Comparison of ENCODE assay signal across 9 mouse cellular contexts in genomic region chr2:43722446-43723103, GRCm38 (mm10). TPM values are rescaled to one million over a fixed set of nuclear protein-coding genes. Genes with fewer than 3 reads are reported as not detected.
DNase-seq lines count a peak whose midpoint lies in the region; ATAC-seq and TF ChIP-seq lines count a peak whose summit lies in the region.
"Had no signal": no experiment of that assay in that cellular context is flagged by ENCODE, and none has a peak within 500 bp of the region (broad histone marks: within the 10 kb centered on the region; RNA-seq: fewer than 3 reads in every experiment).

No protein-coding gene starts in this region.

- no peaks in the 10 kb centered on the region for H3K4me1 ChIP-seq in ES-E14 (ENCODE audit: control insufficient read depth in 2 of 2, insufficient read depth in 2 of 2, low read length in 2 of 2, poor library complexity in 1 of 2)
- H3K4me1 ChIP-seq in forebrain, embryonic 14.5 days (ENCODE audit: control insufficient read depth, insufficient read depth, low read length), result no peaks in the 10 kb centered on the region; the same call in 1 of the 2 replicates
- no peaks in the 10 kb centered on the region for H3K4me1 ChIP-seq in liver, postnatal 0 days (ENCODE audit: insufficient read depth)
- peaks cover 4% of the 10 kb centered on the region for H3K4me1 ChIP-seq in neural tube, embryonic 13.5 days (replicated peaks)

- peak overlapping the region in 1 of 2 experiments; percentile 8; a peak in 1 of 4 replicates for H3K4me3 ChIP-seq in ES-E14 (ENCODE audit: insufficient read depth in 1 of 2, low read depth in 1 of 2, low read length in 2 of 2, poor library complexity in 1 of 2, severe bottlenecking in 1 of 2)
- no peak overlapping the region; the same call in 1 of the 2 replicates for H3K4me3 ChIP-seq in forebrain, embryonic 14.5 days (ENCODE audit: low read depth, low read length)
- no peak overlapping the region for H3K4me3 ChIP-seq in liver, postnatal 0 days (ENCODE audit: low read depth, low read length)
- peak overlapping the region; percentile 17 for H3K4me3 ChIP-seq in neural tube, embryonic 13.5 days

- no peak for TF ChIP-seq EP300 in liver, postnatal 0 days (IDR thresholded peaks at IDR 0.05; ENCODE audit: low read depth)

- TF ChIP-seq CTCF in liver, postnatal 0 days (IDR thresholded peaks at IDR 0.05; ENCODE audit: low read depth), result peak; percentile 88

- H3K36me3 ChIP-seq in ES-E14 (ENCODE audit: control insufficient read depth, insufficient read depth, low read length, poor library complexity, severe bottlenecking), result no peaks in the 10 kb centered on the region
- no peaks in the 10 kb centered on the region for H3K36me3 ChIP-seq in forebrain, embryonic 14.5 days (ENCODE audit: control insufficient read depth, insufficient read depth, low read length)
- no peaks in the 10 kb centered on the region for H3K36me3 ChIP-seq in liver, postnatal 0 days (replicated peaks; ENCODE audit: insufficient read depth, low read length)
- no peaks in the 10 kb centered on the region for H3K36me3 ChIP-seq in neural tube, embryonic 13.5 days

- H3K27me3 ChIP-seq in forebrain, embryonic 14.5 days (replicated peaks; ENCODE audit: control insufficient read depth, insufficient read depth, low read length), result no peaks in the 10 kb centered on the region
- no peaks in the 10 kb centered on the region for H3K27me3 ChIP-seq in liver, postnatal 0 days (ENCODE audit: insufficient read depth, low read length)
- H3K27me3 ChIP-seq in neural tube, embryonic 13.5 days, result no peaks in the 10 kb centered on the region

- WGBS in forebrain, embryonic 14.5 days, result 18% methylated on average over 14 of the region's 14 CpGs
- 20% methylated on average over 14 of the region's 14 CpGs for WGBS in liver, postnatal 0 days (ENCODE audit: insufficient replicate concordance)
- 20% methylated on average over 14 of the region's 14 CpGs for WGBS in neural tube, embryonic 13.5 days

- H3K4me2 ChIP-seq in forebrain, embryonic 14.5 days (ENCODE audit: low read length), result peak overlapping the region; percentile 38
- 0 out of 2 replicates have a peak overlapping the region, but pooled peaks have one; percentile 38 for H3K4me2 ChIP-seq in liver, postnatal 0 days (ENCODE audit: low read depth, low read length)
- peak overlapping the region; percentile 53 for H3K4me2 ChIP-seq in neural tube, embryonic 13.5 days

- no peak overlapping the region for H3K9ac ChIP-seq in ES-E14 (ENCODE audit: insufficient read depth, low read depth, low read length, poor library complexity, severe bottlenecking)
- 0 out of 2 replicates have a peak overlapping the region, but pooled peaks have one; percentile 36 for H3K9ac ChIP-seq in forebrain, embryonic 14.5 days (ENCODE audit: low read length)
- H3K9ac ChIP-seq in liver, postnatal 0 days (replicated peaks), result no peak overlapping the region
- H3K9ac ChIP-seq in neural tube, embryonic 13.5 days, result peak overlapping the region; percentile 45; the same call in 1 of the 2 replicates

- in situ Hi-C loops in ES-E14 (cut with MboI; ENCODE audit: low sequenced_read_pairs in 2 of 2, unreplicated experiment in 2 of 2), result loop anchor here (5.0 to 10.0 kb wide), 2 partner anchors 182 to 185 kb away; no protein-coding TSS in a partner anchor

- peak; percentile 93 for ATAC-seq in forebrain, embryonic 14.5 days
- ATAC-seq in liver, postnatal 0 days, result peak; percentile 50; the same call in 1 of the 2 replicates
- peak; percentile 88 for ATAC-seq in neural tube, embryonic 13.5 days (ENCODE audit: low read depth)

- H3K27ac ChIP-seq in ES-E14 (ENCODE audit: insufficient read depth, low read depth, low read length, poor library complexity, severe bottlenecking), result no peak overlapping the region
- no peak overlapping the region for H3K27ac ChIP-seq in forebrain, embryonic 14.5 days (ENCODE audit: low read depth, low read length)
- H3K27ac ChIP-seq in liver, postnatal 0 days (ENCODE audit: low read depth), result no peak overlapping the region
- H3K27ac ChIP-seq in neural tube, embryonic 13.5 days (replicated peaks), result no peak overlapping the region
- H3K27ac ChIP-seq: macrophage had no signal

- peak; percentile 72 for DNase-seq in ES-E14 (ENCODE audit: low read depth, low spot score)
- DNase-seq in c-Kit-positive CD71-positive TER-119-positive erythroid progenitor cells, embryonic 14.5 days (ENCODE audit: low spot score), result peak; percentile 70
- DNase-seq in forebrain, embryonic 14.5 days (ENCODE audit: low spot score), result peak; percentile 93
- peak; percentile 67 for DNase-seq in heart, postnatal 4 days
- DNase-seq in layer of hippocampus, adult 18-20 months (ENCODE audit: low spot score in 2 of 2), result peak; percentile 44 to 87
- peak; percentile 68 for DNase-seq in liver, postnatal 0 days
- DNase-seq in thymus, postnatal 0 days (ENCODE audit: low spot score), result peak; percentile 76

- H3K9me3 ChIP-seq in ES-E14 (ENCODE audit: control insufficient read depth, insufficient read depth, low read depth, low read length), result no peaks in the 10 kb centered on the region
- H3K9me3 ChIP-seq in forebrain, embryonic 14.5 days (replicated peaks; ENCODE audit: control insufficient read depth, low read length), result no peaks in the 10 kb centered on the region
- H3K9me3 ChIP-seq in liver, postnatal 0 days (ENCODE audit: low read length), result no peaks in the 10 kb centered on the region
- no peaks in the 10 kb centered on the region for H3K9me3 ChIP-seq in neural tube, embryonic 13.5 days

TF ChIP-seq in ES-E14, 5 proteins besides CTCF, POLR2A, EP300 and RAD21:
- TF ChIP-seq MAFK (IDR thresholded peaks at IDR 0.05; ENCODE audit: insufficient read depth, low read depth, low read length) (no peak), HCFC1 (IDR thresholded peaks at IDR 0.05; ENCODE audit: borderline replicate concordance, insufficient read depth, low read length) (no peak), ZC3H11A (IDR thresholded peaks at IDR 0.05; ENCODE audit: borderline replicate concordance, low read depth, low read length) (peak; percentile 91)
TF ChIP-seq in ES-E14: peak in this region for 1.

RNA-seq across cellular contexts. Expression of gene Arhgap15, which starts 26.0 kb away (rescaled TPM):
- not detected in 2 replicates for total RNA-seq in ES-E14 (2012; rRNA removed)
- 1.0 and 1.1 TPM in 2 replicates for polyA plus RNA-seq in forebrain, embryonic 14.5 days (2014; fragmentation: Nextera tagmentation; extraction: Ambion mirVana)
- total RNA-seq in heart, postnatal 4 days (2021), result under 1 TPM; 0.41 to 0.77 TPM
- 10 to 100 TPM; 10.9 to 11.4 TPM for total RNA-seq in layer of hippocampus, adult 18-20 months (2021)
- polyA plus RNA-seq in liver, postnatal 0 days (2015; fragmentation: Nextera tagmentation; extraction: Ambion mirVana), result 5.3 and 6.3 TPM in 2 replicates
- polyA plus RNA-seq in neural tube, embryonic 13.5 days (2015; fragmentation: Nextera tagmentation; extraction: Ambion mirVana), result 1.9 and 2.0 TPM in 2 replicates
- polyA plus RNA-seq in thymus, postnatal 0 days (2015; fragmentation: Nextera tagmentation; extraction: Ambion mirVana), result 62.3 and 75.6 TPM in 2 replicates

Comparison
In these comparisons a context has a peak if more than half of its experiments do, and no peak if none do; other contexts are left out.
1. H3K9ac ChIP-seq: peak in forebrain, embryonic 14.5 days (single experiment) and neural tube, embryonic 13.5 days (single experiment); none in ES-E14 (single experiment) and liver, postnatal 0 days (single experiment).
2. Peak in every context shown above with its lines, with median percentiles within 50 percentile points of each other: DNase-seq, ATAC-seq and H3K4me2 ChIP-seq.